Mouse (Mus musculus): ENCODE data around the gene Fam71e2. TPM values are rescaled to one million over a fixed set of nuclear protein-coding genes. Genes with fewer than 3 reads are reported as not detected.
"Not testable (repeated sequence)": the region's sequence is repeated elsewhere in the genome, so short reads cannot be mapped to it uniquely, and the experiment has no call there.

Gene Fam71e2
- total RNA-seq (2021), result not detected
- polyA plus RNA-seq (2012; rRNA removed), result not detected in 2 replicates
- long read RNA-seq, result 0 reads

DNA sequence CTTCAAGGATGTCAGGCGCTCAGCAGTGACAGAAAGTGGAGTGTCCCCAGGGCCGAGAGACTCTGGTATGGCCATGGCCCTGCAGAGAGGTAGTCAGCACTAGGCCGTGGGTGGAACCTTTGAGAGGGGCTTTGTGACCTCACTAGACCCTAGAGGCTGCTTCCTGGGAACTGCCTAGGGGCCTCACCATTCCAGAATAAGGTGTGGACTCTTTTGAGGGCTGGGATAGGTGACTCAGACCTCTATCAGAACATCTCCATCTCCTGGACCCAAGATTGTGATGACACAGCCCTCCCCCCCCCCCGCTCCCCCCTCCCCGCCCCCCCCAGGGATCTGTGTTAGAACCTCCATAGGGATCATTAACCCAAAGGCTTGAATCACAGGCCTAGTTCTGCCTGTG, at the start of gene Fam71e2:
Gene Fam71e2, minus strand, starts transcription at position 101 of the 400 bp plus-strand sequence.
- no peak for DNase-seq

DNA sequence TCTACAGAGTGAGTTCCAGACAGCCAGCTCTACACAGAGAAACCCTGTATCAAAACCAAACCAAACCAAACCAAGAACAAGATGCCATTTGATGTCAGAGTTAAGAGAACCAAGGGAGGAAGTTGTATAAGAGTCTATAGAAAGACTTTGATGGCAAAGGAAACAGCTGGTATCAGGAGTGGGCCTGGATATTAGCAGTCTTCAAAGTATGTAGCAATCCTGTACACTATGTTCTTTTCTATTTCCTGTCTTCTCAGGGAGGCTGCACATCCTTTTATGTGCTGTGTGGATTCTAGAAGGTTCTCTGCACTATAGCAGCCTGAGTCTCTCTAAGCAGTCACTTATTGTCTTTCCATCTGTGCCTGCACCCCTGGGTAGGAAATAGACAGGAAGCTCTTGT, 45.5 kb upstream of the Fam71e2 start:
- DNase-seq, result no peak

DNA sequence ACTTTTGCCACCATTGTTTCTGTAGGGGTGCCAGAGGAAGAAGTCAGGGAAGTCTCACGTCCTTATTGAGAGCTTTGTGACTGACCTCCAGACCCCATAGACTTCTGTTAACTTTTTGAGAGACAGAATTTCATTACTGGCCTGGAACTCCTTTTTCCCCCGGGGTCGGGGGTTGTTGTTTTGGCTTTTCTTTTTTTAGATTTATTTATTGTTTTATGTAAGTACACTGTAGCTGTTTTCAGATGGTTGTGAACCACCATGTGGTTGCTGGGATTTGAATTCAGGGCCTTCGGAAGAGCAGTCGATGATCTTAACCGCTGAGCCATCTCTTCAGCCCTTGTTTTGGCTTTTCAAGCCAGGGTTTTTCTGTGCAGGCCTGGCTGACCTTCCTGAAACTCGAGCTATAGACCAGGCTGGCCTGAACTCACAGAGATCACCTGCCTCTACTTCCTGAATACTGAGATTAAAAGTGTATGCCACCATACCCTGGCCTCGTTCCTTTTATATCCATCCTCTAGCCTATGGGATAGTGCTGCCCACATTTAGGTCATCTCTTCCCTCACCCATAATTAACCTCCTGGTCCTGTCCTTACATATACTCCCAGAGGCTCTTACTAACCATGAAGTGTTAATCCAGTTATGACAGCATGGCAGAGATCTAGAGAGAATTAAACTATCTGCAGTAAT, 42.1 kb upstream of the Fam71e2 start:
- DNase-seq, result no peak

DNA sequence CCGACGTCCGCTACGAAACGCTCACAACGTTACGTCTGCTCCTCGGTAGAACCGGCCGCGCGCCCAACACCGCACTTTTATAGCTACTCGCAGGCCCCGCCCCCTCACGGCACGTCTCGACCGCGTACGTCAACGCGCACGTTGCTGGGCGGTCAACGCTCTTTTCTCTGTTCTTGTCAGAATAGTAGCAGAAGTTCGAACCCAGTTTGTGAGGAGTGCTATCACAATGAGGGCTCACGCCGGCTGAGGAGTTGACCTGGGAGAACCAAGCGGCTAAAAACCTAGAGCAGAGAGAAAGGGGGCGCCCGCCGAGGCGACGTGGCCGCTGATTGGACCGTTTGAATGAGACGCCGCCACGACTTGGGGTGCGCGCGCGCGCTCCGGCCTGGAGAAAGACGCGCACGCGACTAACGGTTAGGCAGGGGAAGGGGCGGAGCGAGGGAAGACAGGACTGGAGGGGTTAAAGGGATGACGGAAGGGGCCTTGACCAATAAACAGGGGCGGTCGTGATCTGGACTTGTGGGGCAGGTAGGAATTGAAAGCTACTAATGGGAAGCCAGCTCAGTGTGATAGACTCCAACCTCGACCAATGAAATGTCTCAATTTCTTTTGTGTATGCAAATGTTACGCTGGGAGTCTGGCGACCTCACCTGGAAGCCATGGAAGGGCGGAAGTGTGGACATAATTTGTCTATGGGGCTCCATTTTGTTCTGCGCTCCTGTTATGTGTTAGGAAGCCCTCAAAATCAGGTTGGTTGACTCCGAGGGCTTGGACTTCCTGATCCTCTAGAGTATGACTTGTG, 41.4 kb upstream of the Fam71e2 start, which contains the start of gene Ube2s:
Gene Ube2s, minus strand, starts transcription at position 288 of the 802 bp plus-strand sequence.
- DNase-seq, result peak; percentile 99

DNA sequence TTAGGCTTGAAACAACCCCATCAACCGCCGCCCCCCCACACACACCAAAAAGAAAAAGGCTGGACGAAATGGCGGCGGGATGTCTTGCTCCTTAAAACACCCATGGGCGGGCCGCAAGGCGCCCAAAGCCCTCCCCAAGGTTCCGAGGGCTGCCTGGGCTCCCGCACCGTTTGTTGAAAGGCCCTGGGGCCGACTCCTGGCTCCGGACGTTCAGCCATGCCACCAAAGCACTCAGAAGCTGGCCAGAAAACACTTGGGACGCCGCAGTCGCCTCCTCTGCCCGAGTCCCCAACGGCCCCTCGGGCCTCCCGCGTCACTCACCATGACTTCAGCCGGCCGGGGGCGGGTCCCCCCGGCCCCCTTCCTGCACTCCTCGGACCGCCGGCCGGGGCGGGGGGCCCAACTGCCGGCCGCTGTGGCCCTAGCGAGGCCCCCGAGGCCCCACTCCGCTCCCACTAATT, 40.8 kb upstream of the Fam71e2 start:
- DNase-seq, result no peak

DNA sequence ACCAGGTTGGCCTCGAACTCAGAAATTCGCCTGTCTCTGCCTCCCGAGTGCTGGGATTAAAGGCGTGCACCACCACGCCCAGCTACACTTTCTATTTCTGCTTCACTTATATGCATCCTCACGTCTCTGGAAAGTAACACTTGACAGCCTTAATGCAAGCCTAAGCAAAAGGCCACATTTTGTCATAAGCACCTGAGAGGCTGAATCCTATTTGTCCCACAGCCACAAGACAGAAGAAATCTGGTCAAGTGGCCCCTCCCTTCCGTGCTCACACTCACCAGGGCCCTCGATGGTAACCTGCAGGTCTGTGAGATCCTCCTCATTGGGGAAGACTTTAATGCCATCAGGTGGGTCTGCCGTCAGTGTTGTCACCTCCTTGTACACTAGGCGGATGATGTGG, 40.0 kb upstream of the Fam71e2 start:
- not testable (repeated sequence) for DNase-seq

DNA sequence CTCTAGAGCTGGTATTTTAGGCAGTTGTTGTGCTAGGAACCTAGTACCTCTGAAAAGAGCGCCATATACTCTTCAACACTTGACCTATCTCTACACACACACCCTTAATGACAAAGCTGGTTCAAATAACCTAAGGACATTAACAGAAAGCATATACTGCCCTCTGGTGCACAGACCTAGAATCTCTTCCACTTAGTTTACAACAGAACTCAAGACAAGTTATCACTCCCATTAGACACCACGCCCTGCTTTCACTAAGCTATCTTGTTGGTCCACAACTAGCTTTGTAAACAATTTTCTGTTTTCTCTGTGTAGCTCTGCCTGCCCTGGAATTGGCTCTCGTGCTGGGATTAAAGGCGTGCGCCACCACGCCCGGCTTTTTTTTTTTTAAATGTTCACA, 35.6 kb upstream of the Fam71e2 start:
- DNase-seq, result peak; percentile 20

DNA sequence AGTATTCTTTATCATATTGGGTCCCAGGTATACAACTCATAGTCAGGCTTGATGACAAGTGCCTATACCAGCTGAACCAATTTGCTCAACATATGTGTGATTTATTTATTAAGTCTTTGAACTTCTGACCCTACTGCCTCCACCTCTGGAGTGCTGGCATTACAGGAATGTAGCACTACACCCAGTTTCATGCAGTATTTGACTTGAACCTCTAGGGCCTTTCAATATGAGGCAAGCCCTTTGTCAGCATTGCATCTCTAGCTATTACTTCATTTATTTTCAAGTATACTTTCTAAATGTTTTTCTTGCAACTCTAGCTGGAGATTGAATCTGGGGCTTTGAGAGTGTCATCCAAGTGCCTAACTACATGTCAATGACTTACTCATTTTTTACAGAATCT, 31.1 kb upstream of the Fam71e2 start:
- no peak for DNase-seq

DNA sequence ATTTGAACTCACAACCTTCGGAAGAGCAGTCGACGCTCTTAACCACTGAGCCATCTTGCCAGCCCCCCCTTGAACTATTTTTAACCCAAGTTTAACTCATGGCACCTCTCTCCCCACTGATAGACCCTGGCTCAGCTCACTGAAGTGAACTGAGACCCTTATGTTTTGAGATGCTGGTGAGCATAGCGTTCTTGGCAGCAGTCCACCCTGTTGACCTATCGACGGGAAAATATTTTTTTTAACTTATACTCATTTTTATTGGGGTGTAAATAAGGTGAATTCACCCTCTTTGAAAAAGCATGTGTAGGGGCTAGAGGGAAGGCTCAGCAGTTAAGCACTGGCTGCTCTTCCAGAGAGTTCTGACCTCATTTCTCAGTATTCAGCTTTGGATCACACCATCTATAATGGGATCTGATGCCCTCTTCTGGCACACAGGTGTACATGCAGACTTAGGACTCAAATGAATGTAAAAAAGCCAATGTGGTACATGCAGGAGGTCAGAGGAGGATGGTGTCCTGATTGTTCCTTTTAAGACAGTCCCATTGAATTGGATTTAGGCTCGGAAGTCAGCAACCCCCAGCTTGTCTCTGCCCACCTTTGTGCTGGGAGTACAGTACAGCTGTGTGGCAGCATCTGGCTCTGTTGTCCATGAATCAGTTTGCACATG, 24.8 kb upstream of the Fam71e2 start:
- peak; percentile 31 for DNase-seq

DNA sequence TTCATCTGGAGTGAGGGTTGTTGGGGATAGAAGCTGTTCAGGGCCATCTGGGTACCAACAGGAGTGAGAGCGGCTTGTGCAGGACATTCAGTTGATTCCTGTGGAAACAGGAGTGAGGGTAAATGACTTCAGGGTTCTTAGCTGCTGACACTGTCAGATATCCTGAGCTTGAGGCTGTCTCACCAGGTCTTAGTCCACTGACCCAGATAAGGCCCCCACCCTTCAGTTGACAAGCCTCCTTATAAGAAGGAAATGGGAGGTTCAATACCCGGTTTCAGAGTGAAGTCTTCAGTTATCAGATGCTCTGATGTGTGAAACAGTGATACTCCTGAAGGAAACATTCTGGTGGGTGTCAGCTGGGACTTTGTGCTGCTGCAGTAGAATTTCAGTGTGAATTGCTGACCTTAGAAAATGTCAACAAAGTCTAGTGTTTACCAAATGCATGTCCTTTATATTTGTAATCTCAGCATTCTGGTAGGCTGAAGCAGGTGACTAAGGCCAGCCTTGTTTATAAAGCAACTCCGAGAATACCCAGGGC, 23.6 kb upstream of the Fam71e2 start:
- no peak for DNase-seq

DNA sequence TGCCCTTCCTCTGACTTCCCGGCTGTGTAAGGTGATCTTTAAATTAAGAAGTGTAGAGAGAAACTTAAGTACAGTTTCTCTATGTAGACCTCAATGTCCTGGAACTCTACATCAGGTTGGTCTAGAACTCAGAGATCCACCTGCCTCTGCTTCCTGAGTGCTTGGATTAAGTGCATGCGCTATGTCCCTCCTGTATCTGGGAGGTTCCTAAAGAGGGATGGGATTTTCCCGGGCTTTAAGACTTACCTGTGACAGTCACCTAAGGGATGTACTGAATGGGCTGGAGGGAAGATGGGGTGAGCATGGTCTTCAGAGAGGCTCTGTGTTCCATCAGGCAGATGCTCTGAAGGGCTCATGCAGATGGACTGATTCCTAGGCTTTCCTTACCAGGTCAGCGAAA, 22.6 kb upstream of the Fam71e2 start:
- DNase-seq, result no peak

DNA sequence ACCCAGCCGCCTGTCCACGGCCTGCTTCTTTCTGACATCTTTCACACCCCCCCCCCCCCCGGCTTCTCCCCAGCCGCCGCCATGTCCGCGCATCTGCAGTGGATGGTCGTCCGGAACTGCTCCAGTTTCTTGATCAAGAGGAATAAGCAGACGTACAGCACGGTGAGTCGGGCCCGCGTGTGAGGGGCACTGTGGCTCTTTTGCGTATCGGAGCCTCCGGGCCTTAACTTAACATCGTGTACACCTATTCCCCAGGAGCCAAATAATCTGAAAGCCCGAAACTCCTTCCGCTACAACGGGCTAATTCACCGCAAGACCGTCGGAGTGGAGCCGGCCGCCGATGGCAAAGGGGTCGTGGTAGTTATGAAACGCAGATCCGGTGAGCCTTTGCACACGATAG, 22.1 kb upstream of the Fam71e2 start:
- not testable (repeated sequence) for DNase-seq

DNA sequence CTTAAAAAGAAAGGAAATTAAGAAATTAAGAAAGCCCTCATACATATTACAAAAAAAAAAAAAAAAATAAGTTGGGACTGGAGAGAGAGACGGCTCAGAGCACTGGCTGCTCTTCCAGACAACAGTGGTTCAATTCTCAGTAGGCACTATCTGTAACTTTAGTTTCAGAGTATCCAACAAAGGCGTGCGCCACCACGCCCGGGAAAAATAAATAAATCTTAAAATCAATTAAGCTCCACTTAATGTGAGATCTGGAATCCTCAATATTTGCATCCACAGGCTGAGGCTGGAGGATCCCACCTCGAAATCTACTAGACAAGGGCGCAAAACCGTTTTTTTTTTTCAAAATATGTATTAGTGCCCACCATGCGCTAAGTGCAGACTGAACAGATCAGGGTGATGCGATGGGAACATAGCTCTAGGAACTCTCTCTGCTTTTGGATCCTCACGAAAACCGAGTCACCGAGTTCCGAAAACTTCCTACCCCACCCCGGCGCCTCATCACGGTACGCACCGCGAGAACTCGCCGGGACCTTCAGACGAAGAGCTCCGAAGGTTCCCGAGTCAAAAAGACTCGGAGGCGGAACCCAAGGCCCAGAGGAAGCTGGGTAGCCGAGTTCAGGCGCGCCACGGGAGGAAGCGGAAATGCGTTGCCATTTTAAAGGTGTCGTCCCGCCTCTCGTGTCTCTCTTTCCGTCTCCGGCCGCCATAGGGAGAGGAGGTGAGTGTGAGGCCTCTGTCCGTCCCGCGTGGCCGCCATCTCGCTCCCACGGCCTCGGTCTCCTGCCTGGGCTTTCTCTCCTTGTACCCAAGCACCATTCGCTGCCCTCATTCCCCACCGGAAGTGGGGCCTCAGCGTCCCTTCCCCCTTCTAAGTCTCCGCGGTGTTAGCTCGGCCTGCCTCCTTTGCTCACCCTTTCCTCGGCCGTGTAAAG, 21.4 kb upstream of the Fam71e2 start, which contains the start of gene Rpl28:
Gene Rpl28, plus strand, starts transcription at position 597 of the 935 bp plus-strand sequence.
- DNase-seq, result peak; percentile 96

DNA sequence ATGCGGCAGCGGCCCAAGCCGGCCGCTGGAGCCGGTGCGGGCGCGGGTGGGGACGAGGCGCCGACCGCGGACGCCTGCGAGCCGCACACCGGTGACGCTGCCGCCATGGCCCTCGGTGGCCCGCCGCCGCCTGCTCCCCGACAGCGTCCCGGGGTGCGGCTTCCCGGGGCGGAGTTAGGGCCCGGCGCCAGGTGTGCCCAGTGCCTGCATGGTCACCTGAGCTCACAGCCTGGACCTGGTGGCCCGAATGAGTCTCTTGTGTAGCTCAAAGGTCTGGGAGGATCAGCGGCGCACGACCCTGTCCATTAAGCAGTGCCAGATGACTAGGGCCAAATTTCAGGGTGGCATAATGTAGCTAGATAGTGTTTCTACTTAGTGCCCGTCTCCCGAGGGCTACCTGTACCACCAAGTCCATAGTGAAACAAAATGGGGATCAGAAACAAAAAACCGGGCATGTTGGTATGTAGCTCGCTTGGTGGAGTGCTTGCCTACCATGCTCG, 18.4 kb upstream of the Fam71e2 start, which contains the start of gene Tmem238:
Gene Tmem238, minus strand, starts transcription at position 221 of the 500 bp plus-strand sequence.
- DNase-seq, result peak; percentile 82

DNA sequence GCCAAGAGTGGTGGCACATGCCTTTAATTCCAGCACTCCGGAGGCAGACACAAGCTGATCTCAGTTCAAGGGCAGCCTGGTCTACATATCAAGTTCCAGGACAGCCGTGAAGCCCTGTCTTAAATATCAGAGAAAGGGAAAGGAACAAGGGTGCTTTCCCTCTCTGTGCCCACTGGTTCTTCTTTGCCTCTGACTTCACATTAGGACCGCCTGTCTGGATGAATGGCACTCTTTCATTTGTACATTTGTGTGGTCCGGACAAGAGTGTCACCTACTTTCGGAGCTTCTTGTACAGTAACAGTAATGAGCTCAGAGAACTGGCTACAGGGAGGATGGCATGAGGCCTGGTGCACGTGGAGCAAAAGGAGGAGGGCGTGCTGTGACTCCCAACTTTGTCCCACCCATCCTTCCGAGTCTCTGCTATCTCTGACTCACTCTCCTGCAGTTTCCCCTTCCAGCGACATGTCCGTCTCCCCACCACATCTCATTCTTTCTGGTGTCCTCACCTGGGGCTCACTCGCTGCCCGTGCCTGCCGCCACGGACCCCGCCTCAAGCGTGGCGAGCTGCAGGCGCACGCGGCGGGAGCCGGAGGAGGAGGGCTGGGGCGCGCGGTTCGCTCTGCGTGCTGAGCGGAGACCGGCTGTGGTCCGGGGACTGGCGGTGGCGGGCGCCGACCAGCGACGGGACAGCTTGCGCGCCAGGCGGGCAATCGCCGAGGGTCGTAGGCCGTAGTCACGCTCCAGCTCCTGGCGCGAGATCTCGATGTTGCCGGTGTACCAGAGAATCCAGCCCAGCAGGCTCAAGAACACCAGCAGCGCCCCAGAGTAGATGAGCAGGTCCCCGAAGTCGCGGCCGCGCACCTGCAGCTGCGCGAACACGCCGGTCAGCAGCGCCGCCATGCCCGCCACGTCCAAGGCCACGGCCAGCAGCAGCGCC, 17.7 kb upstream of the Fam71e2 start:
- DNase-seq, result peak; percentile 88

DNA sequence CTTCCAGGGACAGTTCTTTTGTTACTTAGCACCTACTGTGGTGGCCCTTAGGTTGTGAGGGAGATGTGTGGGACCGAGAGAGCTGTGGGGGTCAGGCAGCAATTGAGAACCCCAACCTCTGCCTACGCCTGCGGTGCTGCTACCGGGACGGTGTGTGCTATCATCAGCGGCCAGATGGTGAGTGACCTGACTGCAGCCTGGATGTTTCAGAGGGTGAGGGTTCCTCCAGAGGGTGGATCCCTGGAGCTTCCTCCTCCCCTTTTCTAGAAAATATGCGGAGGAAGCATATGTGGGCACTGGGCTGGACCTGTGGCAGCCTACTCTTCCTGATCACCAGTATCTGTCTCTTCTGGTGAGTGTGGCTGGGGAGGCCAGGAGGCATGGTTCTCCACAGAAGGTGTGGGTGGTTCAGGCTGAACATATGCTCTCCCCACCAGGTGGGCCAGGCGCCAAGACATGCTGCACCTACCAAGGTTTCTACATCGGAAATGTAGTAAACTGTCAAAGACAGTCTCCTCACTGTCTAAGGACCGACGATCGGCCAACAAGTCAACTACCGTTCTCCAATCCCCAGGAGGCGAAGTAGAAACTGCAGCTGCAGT, 12.7 kb upstream of the Fam71e2 start:
- DNase-seq, result no peak

DNA sequence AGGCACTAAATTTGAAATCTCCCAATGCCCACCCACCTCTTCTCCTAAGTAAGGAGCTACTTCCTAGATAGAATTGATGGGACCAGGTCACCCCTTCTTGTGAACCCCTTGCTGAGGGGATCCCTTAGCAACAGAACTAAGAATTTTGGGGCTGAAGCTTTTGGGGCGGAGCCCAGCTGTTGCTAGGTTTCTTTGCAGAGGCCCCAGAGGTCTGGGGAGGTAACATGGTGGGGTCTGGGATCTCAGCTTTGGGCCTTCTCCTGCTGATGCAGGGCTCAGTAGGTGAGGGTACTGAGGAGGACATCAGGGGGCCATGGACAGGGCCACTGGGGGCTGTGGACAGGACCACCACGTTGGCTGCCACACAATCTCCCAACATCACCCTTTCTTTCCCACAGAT, 11.7 kb upstream of the Fam71e2 start, which contains the start of the genes Il11 and Tmem190:
Gene Il11, minus strand, starts transcription at position 101 of the 400 bp plus-strand sequence.
Gene Tmem190, plus strand, starts transcription at position 179 of the 400 bp plus-strand sequence.
- no peak for DNase-seq

DNA sequence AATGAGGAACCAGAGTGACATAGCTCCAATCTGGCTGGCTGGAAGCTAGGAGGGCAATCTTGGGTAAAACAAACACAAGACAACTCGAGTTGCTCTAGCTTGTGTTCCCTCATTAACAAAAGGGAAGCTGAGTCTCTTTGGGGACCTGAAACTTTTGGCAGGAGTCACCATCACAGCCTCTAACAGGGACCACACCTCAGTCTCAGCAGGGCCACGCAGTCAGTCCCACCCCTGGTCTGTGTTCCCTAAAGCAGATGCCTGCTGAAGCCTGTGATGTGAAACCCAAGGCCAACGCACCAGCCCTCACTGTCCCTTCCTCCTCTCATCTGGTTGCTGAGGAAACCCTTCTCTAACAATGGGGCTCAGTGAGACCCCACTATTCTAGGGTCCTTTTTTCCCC, 11.0 kb upstream of the Fam71e2 start:
- no peak for DNase-seq

DNA sequence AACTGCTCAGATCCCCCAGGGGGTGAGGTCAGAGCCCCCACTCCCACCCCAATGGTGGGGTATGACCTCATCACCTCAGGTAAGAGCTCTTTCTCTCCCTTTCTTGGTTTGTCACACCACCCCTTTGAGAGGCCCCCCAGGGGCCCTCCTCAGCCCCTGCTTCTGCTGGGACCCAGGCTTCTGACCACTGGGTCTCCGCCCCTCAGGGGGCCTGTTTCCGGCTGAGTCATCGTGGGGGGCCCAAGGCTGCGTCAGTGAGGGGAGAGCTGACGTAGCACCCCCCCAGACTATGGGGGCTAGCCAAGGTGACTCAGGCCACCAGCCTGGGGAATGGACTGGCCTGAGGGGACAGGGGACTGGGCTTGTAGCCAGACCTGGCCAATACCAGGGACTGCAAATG, 8.8 kb upstream of the Fam71e2 start:
- no peak for DNase-seq

Data from adrenal gland, adult 2 months (tissue).